Mouse (Mus musculus): ENCODE results near the gene Uvrag.

GRCm38 (mm10) chr7:98853806-98854205, 287.1 kb downstream of the Uvrag start:
- TF ChIP-seq CTCF (IDR thresholded peaks at IDR 0.05; ENCODE audit: borderline replicate concordance, insufficient read depth, low read length), result no peak
- TF ChIP-seq POLR2A (IDR thresholded peaks at IDR 0.05; ENCODE audit: low read depth, low read length), result no peak
